Mouse (Mus musculus): ENCODE data around the gene Cux1.

DNA sequence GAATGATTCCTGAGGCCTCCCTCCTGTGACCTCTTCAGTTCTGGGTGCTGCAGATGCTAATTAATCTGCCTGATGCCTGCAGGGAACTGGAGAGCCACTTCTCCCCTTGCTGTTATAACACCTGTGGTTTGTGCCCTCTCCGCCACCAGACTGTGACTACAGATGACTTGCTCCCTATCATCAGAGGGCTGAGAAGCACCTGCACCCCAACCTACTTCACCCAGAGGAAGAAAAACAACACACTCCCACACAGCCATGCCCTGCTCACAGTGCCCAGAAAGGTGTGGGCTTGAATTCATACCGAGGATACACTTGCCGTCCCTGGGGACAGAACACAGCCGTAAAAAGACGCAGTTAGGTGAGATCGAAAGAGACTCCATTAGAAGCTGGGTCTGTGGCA is 326.1 kb downstream of the Cux1 start:
- TF ChIP-seq POLR2A (IDR thresholded peaks at IDR 0.05; ENCODE audit: low read depth, low read length): no peak
- no peak for TF ChIP-seq CTCF (conservative IDR thresholded peaks at IDR 0.05; ENCODE audit: insufficient read depth, insufficient read length, low read depth, low read length)
